Mouse (Mus musculus): ENCODE data around the gene Apobec4.

DNA sequence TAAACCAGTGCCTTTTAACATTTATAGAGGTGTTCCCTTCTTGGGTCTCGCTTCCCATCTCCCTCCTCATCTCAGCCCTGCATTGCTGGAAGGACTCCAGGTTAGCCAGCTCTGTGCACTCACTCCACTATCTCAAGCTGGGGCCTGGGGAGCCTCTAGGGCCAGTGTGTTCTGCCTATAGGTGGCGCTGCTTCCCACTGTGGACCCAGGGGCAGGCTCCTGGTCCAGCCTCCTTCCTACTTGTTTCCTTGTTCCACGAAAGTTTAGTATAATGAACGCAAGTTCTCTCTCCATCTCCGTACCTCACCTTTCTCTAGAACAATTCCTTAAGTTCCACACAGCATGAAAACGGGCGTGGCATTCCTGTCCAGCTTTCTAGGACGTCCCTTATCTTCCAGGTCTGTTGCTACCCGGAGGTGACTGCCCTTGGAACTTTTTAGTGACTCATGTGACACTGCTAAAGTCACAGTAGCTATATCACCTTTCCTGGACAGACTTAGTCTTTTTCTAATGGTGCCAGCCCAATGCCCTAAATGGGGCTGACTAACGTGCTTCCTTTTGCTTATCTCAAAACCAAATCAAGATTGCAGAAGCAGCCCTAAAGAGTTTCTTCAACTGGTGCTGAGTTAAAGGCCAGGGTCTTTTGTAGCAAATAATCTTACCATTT, 28.9 kb downstream of the Apobec4 start:
- TF ChIP-seq CTCF (IDR thresholded peaks at IDR 0.05; ENCODE audit: control insufficient read depth, insufficient read depth, insufficient read length) (peak; percentile 76), USF1 (IDR thresholded peaks at IDR 0.05; ENCODE audit: low read depth) (no peak), MYOG (IDR thresholded peaks at IDR 0.05; ENCODE audit: control insufficient read depth, extremely low read depth, insufficient read length) (no peak), MAX (IDR thresholded peaks at IDR 0.05) (no peak), CEBPB (IDR thresholded peaks at IDR 0.05; ENCODE audit: low read depth) (no peak)

Measured in C2C12 (cell line).